Mouse (Mus musculus) left cerebral cortex, postnatal 14 days (tissue): ENCODE data around the gene Olfr68. TPM values are rescaled to one million over a fixed set of nuclear protein-coding genes. Genes with fewer than 3 reads are reported as not detected.
A peak's percentile ranks its signal among the peaks of the same experiment; 100 is the strongest.
"Not testable (repeated sequence)": the region's sequence is repeated elsewhere in the genome, so short reads cannot be mapped to it uniquely, and the experiment has no call there.

Source experiments
- DNase-seq, 2 experiments: peaks; one replicate each; pipeline ENCODE4 v3.0.0; 2021 to 2022; ENCODE audit warnings: low spot score in 2 of 2, mixed read lengths in 1 of 2
- intact Hi-C: fragments of 180-260 bp; cut with DNase I; formaldehyde crosslinking; loops from one replicate; pipeline ENCODE4 v1.15.1; 2025
- long read RNA-seq, 2 experiments: library from polyadenylated mRNA; stranded (forward); transcript quantifications; one replicate each; pipeline ENCODE4 v2.0.0; 2021
- total RNA-seq, 2 experiments: library from RNA; stranded (reverse); gene quantifications; 2 replicates each; pipeline ENCODE4 v1.2.3; 2021

Gene Olfr68
- total RNA-seq: not detected
- long read RNA-seq, experiment 1: 0 reads
- long read RNA-seq, experiment 2: 0 reads

DNA sequence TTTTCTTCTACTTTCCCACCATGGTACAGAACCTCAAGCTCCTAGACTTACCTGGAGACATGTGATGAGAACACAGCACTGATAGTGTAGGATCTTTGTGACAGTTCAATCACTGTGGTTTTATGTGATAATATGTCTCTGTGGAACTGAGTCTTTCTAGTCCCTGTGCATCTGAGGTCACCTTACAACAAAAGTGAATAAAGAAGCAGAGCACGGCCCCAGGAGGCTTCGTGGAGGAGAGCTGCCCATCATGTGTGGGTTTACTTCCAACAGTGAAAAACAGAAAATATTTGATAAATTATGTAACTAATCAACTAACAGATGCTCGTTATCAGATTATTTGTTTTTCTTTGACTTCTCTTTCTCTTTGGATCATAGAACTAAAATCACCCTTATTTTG lies at the start of gene Olfr68:
Olfr68 (minus strand) TSS at position 101 of the 400 bp plus-strand sequence.
- DNase-seq: no peak
- intact Hi-C loops: no loop called here

GRCm38 (mm10) chr7:103827808-103828207 lies 48.3 kb upstream of the Olfr68 start, which contains the start of gene Hbb-bs:
Gene Hbb-bs (minus strand): TSS chr7:103828096.
- no peak for DNase-seq
- intact Hi-C loops: no loop called here

DNA sequence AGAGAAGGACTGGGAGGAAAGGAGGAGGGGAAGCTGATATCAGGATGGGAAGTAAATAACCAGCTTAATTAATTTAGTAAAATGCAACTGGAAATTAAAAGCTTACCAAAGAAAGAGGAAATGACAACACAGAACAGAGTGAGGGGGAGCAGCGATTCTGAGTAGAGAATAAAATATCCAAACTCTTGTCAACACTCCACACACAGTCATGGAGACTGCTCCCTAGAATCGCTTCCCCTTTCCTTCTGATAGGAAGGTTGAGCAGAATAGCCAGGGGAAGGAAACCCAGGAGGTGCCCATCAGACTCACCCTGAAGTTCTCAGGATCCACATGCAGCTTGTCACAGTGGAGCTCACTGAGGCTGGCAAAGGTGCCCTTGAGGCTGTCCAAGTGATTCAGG lies 47.6 kb upstream of the Olfr68 start:
- intact Hi-C loops, DNase-seq: not testable (repeated sequence)

GRCm38 (mm10) chr7:103826255-103826887 lies 46.9 kb upstream of the Olfr68 start:
- intact Hi-C loops: no loop called here
- DNase-seq: no peak

GRCm38 (mm10) chr7:103825536-103826254 lies 46.2 kb upstream of the Olfr68 start:
- intact Hi-C loops: no loop called here
- DNase-seq: no peak

DNA sequence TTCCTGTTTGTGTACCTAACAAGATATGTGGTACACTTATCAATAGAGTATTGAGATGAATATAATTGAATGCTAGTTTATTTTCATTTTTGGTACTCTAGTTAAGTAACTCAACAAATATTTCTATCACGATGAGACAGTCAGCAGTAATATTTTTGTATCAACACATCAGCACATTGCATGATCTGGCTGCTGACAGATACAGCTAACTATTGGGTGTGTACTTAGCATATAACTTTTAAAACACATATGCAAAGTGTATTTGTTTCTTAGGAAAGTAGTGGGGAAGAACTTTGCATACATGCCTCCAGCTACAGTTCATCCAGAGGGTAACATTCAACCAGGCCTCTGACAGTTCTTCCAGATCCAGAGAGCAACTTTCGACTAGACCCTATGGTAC lies 45.1 kb upstream of the Olfr68 start:
- intact Hi-C loops: no loop called here
- no peak for DNase-seq

- DNase-seq: peak in 1 of 2 experiments; percentile 4
- intact Hi-C loops: not testable (repeated sequence)
Observed at GRCm38 (mm10) chr7:103815085-103815484, 35.6 kb upstream of the Olfr68 start.

GRCm38 (mm10) chr7:103813766-103814165 lies 34.3 kb upstream of the Olfr68 start, which contains the start of gene Hbb-bt:
Gene Hbb-bt (minus strand): TSS chr7:103813996.
- DNase-seq: no peak
- intact Hi-C loops: no loop called here

DNA sequence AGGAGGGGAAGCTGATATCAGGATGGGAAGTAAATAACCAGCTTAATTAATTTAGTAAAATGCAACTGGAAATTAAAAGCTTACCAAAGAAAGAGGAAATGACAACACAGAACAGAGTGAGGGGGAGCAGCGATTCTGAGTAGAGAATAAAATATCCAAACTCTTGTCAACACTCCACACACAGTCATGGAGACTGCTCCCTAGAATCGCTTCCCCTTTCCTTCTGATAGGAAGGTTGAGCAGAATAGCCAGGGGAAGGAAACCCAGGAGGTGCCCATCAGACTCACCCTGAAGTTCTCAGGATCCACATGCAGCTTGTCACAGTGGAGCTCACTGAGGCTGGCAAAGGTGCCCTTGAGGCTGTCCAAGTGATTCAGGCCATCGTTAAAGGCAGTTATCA lies 33.7 kb upstream of the Olfr68 start:
- DNase-seq, intact Hi-C loops: not testable (repeated sequence)

DNA sequence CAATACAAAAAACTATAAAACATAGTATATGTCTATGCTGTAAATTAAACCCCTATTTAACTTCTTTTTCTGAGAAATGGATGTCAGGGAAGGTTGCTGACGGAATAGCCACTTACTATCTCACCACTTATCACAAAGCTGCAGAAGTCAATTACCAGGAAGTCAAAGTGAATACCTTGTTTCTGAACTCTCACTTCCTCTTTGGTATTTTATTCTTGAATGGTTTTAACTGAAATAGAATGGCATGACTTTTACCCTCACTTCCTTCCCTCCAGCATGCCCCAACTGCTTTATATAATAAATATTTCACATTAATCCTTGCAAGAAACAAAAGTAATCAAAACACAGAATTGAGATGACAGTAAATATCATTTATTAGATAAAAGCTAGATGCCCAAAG lies 32.7 kb upstream of the Olfr68 start:
- intact Hi-C loops: no loop called here
- DNase-seq: no peak

- intact Hi-C loops: no loop called here
- DNase-seq: no peak
Observed at GRCm38 (mm10) chr7:103811223-103811845, 31.8 kb upstream of the Olfr68 start.

GRCm38 (mm10) chr7:103810746-103811145 lies 31.2 kb upstream of the Olfr68 start:
- DNase-seq: no peak
- intact Hi-C loops: no loop called here

DNA sequence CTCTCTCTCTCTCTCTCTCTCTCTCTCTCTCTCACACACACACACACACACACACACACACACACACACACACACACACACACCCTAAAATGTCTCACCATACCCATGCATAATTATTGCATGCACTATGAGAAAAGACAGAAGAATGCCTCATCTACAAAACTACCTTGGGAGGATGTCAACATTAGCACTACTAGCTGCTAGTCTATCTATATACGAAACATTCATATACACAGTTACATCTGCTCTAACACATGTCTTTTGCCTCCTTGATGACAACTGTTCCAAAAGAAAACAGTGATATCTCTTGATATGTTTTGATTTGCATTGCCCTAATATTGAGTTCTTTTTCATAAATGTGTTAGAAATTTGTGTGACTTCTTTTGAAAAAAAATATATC lies 30.8 kb upstream of the Olfr68 start:
- intact Hi-C loops: no loop called here
- DNase-seq: no peak

DNA sequence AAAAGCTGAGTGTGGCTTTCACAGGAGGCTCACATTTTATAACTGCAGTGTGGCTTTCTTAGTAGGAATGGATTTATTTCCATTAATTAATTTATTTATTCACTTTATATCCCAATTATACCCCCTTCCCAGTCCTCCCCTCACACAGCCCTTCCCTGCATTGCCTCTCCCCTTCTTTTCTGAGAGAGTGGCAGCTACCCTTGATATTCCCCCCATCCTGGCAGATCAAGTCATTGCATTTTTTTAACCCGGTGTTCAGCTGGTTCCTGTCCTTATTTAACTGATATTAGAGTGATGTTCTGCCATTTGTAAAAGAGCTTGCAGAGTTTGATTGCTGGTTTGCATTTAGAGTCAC lies 30.3 kb upstream of the Olfr68 start:
- intact Hi-C loops: no loop called here
- no peak for DNase-seq

- DNase-seq: no peak
- intact Hi-C loops: no loop called here
Observed at GRCm38 (mm10) chr7:103808971-103809800, 29.7 kb upstream of the Olfr68 start.

- DNase-seq, intact Hi-C loops: not testable (repeated sequence)
Observed at GRCm38 (mm10) chr7:103808120-103808519, 28.6 kb upstream of the Olfr68 start.

- DNase-seq: peak; percentile 11 to 20
- intact Hi-C loops: no loop called here
Observed at GRCm38 (mm10) chr7:103806856-103807255, 27.4 kb upstream of the Olfr68 start.

DNA sequence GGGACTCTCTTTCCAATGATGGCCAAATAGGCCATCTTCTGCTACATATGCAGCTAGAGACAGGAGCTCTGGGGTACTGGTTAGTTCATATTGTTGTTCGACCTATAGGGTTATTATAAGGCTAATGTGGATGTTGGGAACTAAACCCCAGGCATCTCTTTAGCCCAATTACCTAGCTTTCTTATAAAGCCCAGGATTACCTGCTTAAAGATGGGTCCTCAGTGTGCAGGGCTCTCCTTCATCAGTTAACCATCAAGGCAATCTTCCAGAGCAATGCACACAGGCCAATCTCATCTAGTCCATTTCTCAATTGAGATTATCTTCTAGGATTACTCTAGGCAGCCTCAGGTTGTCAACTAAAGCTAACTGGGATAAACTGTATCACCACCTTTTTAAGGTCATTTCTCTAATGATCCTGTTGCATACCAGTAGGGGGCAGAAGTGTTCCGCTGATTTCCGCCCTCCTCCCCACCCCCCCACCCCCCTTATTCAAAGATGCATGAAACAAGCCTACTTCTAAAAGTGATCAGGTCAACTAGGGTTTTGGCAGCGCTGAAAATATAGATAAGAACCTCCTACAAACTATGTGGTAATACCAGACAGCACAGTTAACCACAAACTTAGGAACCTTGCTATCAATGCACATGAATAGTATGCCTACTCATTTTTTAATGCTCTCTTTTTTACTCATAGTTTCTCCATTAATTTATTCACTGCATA lies 13.3 kb upstream of the Olfr68 start:
- intact Hi-C loops: no loop called here

GRCm38 (mm10) chr7:103791721-103792120 lies 12.2 kb upstream of the Olfr68 start, which contains the start of gene Olfr67:
Gene Olfr67 (minus strand): TSS chr7:103791821.
- intact Hi-C loops: no loop called here
- no peak for DNase-seq

More for the DNA sequence above, 13.3 kb upstream of the Olfr68 start:
- DNase-seq: no peak
